Mouse (Mus musculus) right cerebral cortex, adult 2 months (tissue): ENCODE measurements around the gene Cntnap1.

ENCODE experiments used
- DNase-seq, 2 experiments: peaks; one replicate each; pipeline ENCODE4 v3.0.0; 2021 to 2022; ENCODE audit warnings: low spot score in 2 of 2

Cntnap1 gene

DNA sequence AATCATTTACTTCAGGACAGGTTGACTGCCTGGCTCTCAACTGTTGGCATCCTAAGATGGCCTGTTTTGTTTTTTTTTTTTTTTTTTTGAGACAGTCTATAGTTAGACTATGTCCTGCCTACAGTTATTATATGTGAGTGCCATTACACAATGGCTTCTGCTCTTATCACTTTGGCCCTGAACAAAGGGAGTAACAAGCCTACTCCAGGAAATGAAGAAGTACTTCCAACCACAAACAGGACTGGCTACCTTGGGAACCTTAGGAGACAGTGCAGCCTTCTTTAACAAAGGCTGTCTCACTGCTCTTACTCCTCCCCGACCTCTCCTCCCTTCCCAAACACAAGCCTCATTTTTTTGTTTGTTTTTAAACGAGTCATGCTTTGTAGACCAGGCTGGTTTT, 50.5 kb downstream of the Cntnap1 start:
- no peak for DNase-seq

GRCm38 (mm10) chr11:101221306-101221986, 51.1 kb downstream of the Cntnap1 start:
- no peak for DNase-seq

DNA sequence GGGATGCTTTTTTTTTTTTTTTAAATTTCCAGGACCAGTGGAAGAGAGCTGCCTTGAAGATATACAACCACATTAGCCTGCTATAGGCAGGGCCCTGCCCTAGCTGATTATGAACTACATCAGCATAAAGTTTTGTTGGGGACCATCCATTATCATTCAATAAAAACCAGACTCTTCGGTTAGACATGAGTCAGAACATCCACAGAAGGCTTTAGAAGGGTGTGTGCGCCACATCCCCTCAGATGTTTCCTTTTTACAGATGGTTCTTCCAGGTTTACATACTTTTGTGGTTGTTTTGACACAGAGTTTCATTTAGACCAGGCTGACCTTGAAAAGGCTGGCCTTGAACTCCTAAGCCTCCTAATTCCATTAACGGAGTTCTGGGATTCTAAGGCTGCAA, 54.0 kb downstream of the Cntnap1 start:
- no peak for DNase-seq

GRCm38 (mm10) chr11:101225331-101226064, 55.2 kb downstream of the Cntnap1 start:
- DNase-seq = no peak

GRCm38 (mm10) chr11:101226065-101226701, 55.9 kb downstream of the Cntnap1 start, which contains the start of gene Ezh1:
Gene Ezh1 (minus strand): TSS chr11:101226463.
- peak; percentile 88 to 91 for DNase-seq

DNA sequence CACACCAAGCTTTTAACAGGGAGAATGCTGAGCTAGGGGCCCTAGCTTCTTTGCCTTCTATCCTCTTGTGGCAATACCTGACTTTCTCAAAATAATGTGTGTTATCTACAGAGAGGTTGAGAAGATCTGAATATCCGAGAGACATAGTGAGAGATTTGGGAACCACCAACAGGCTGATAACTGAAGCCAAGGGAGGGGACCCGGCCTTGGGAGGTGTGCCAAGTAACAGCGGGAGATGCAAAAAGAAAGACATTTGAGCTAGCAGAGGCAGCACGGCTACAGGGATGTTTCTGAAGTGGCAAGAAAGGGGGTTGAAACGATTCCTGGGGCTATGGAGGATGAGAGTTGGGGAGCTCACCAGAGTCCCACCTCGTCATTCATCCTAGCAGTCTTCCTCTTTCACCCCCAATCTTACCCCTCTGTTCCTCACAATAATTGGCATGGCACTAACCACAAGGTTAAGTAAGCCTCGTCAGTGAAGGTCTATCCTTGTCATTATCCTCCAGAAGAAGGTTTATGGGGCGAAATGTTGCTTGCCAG, 59.1 kb downstream of the Cntnap1 start:
- no peak for DNase-seq

GRCm38 (mm10) chr11:101230061-101230511, 59.8 kb downstream of the Cntnap1 start:
- DNase-seq = no peak

- no peak for DNase-seq
Observed at GRCm38 (mm10) chr11:101230526-101230925, 60.2 kb downstream of the Cntnap1 start.

GRCm38 (mm10) chr11:101230991-101231871, 60.9 kb downstream of the Cntnap1 start:
- DNase-seq = peak in 1 of 2 experiments; percentile 18

DNA sequence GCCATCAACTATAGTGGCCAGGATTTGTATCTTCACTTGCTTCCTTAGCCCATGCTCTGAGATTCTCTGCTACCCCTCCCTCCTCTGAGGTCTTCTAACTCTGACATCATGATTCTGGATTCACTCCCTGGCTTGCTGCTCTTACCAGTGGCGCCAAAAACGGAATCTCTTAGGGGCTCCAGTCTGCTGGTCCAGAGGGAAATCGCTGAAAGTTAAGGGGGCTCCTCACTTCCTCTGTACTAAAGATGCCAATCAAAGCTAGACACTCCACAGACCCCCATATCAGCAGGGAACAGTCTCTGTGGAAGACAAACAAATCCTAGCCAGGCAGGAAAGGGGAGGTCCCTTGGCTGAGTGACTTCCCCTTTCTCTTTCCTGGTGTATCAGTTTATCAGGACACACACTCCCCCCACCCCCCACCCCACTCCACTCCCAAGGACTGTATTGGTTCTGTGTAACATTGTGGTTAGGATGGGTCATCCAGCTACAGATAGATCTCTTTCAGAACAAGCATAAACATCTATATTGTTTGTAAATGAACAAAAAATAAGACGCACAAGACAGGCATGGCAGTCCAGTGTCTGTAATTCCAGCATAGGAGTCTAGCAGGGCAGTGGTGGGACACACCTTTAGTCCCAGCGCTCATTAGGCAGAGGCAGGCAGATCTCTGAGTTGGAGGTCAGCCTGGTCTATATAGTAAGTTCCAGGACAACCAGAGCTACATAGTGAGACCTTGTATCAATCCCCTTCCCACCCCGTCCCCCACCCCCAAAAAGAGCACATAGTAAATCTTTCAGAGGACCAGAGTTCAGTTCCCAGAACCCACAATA, 61.9 kb downstream of the Cntnap1 start:
- no peak for DNase-seq

DNA sequence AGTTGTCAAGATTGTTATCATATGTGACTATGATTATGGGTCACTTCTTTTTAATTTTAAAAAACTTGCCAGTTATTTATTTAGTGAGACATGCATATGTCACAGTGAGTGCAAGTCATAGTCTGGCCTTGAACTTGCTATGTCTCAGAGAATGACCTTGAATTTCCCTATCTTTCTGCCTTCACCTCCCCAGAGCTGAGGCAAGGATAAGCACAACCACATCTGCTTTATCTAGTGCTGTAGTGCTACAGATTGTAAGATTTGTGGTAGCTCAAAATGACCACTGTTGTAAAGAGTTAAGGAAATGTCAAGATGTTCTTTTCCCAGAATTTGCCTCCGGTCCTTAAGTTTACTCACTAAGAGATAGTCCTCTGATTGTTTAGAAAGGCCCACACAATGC, 62.9 kb downstream of the Cntnap1 start:
- no peak for DNase-seq

DNA sequence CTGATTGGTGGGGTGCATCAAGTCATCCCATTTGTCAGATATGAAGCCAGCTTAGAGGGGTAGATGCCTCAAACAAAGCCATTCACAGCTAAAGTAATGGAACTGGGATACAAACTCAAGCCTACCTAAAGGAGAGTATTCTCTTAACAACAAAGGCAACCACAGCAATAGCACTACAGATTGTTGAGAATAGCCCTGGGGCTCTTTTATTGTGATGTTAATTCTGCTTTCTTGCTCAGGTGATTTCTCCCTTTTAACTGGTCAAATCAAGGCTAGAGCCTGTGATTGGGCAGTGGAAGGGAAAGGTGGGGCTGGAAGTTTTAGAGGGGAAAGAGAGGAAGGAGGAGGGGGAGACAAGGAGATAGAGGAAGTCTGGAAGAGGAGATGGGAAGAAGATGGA, 63.8 kb downstream of the Cntnap1 start:
- no peak for DNase-seq

DNA sequence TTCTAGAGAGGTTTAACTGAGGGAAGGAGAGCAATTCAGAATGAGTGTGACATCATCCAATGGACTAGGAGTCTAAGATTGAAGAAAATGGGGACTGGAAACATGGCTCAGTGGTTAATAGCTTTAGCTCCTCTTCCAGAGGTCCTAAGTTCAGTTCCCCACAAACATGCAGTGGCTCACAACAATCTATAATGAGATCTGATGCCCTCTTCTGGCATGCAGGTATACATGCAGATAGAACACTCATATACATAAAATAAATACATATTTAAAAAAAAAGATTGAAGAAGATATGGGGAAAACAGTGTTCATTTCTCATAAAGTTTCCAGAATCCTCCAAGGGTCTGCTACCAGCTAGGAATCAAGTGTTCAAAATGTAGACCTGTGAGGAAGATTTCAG, 65.1 kb downstream of the Cntnap1 start:
- no peak for DNase-seq

GRCm38 (mm10) chr11:101236782-101237181, 66.5 kb downstream of the Cntnap1 start:
- DNase-seq = no peak

GRCm38 (mm10) chr11:101238071-101238647, 67.8 kb downstream of the Cntnap1 start:
- DNase-seq = peak in 1 of 2 experiments; percentile 31
